Comparison of ENCODE assay signal across 11 mouse cellular contexts in genomic region chr10:83266731-83267130, GRCm38 (mm10).
DNase-seq lines count a peak whose midpoint lies in the region; ATAC-seq lines count a peak whose summit lies in the region.
"Had no signal": no experiment of that assay in that cellular context is flagged by ENCODE, and none has a peak within 500 bp of the region (broad histone marks: within the 10 kb centered on the region; RNA-seq: fewer than 3 reads in every experiment).

No protein-coding gene starts in this region.

- WGBS in hindbrain, embryonic 14.5 days, result 30% methylated on average over 13 of the region's 13 CpGs
- WGBS in midbrain, embryonic 14.5 days, result 11% methylated on average over 13 of the region's 13 CpGs

- H3K27me3 ChIP-seq in hindbrain, embryonic 14.5 days (ENCODE audit: control insufficient read depth, insufficient read depth, low read length), result no peaks in the 10 kb centered on the region
- H3K27me3 ChIP-seq in midbrain, embryonic 14.5 days (ENCODE audit: control insufficient read depth, insufficient read depth, low read length), result no peaks in the 10 kb centered on the region
- H3K27me3 ChIP-seq: limb, embryonic 15.5 days; stomach, embryonic 15.5 days had no signal

- peak overlapping the region; percentile 1; the same call in 1 of the 2 replicates for H3K4me2 ChIP-seq in hindbrain, embryonic 14.5 days (replicated peaks)
- no peak overlapping the region for H3K4me2 ChIP-seq in midbrain, embryonic 14.5 days (ENCODE audit: low read length)
- H3K4me2 ChIP-seq: limb, embryonic 15.5 days; stomach, embryonic 15.5 days had no signal

- peak; percentile 92 for DNase-seq in brain, adult 2 months (ENCODE audit: low read depth, low spot score)
- DNase-seq in cerebellum, adult 18-20 months, result peak; percentile 61 to 77
- peak; percentile 70 for DNase-seq in hindbrain, embryonic 14.5 days (ENCODE audit: low spot score)
- DNase-seq in midbrain, embryonic 14.5 days, result peak; percentile 65
- DNase-seq in kidney, postnatal 25 days, result no peak
- DNase-seq in lung, postnatal 25 days (ENCODE audit: low spot score), result no peak
- DNase-seq in gastrocnemius, adult 18-20 months (ENCODE audit: low spot score), result no peak
- DNase-seq: gastrocnemius, postnatal 10 days had no signal

- H3K4me1 ChIP-seq in hindbrain, embryonic 14.5 days (replicated peaks; ENCODE audit: control insufficient read depth, insufficient read depth, low read length), result 0 out of 2 replicates have a peak, but pooled peaks cover 7% of the 10 kb centered on the region
- H3K4me1 ChIP-seq in midbrain, embryonic 14.5 days (ENCODE audit: control insufficient read depth, insufficient read depth, low read length), result peaks cover 5% of the 10 kb centered on the region; the same call in 1 of the 2 replicates
- H3K4me1 ChIP-seq: limb, embryonic 15.5 days; stomach, embryonic 15.5 days had no signal

- no peak overlapping the region for H3K27ac ChIP-seq in hindbrain, embryonic 14.5 days
- H3K27ac ChIP-seq in midbrain, embryonic 14.5 days (replicated peaks; ENCODE audit: low read depth, low read length), result no peak overlapping the region
- H3K27ac ChIP-seq: limb, embryonic 15.5 days; stomach, embryonic 15.5 days had no signal

- peak; percentile 62; the same call in 1 of the 2 replicates for ATAC-seq in hindbrain, embryonic 14.5 days (ENCODE audit: low FRiP score)
- ATAC-seq in midbrain, embryonic 14.5 days (ENCODE audit: low FRiP score, low TSS enrichment), result no peak

- no peaks in the 10 kb centered on the region for H3K9me3 ChIP-seq in hindbrain, embryonic 14.5 days (ENCODE audit: control insufficient read depth, low read length)
- no peaks in the 10 kb centered on the region for H3K9me3 ChIP-seq in midbrain, embryonic 14.5 days (ENCODE audit: control insufficient read depth, low read length)
- H3K9me3 ChIP-seq: limb, embryonic 15.5 days; stomach, embryonic 15.5 days had no signal

- no peaks in the 10 kb centered on the region for H3K36me3 ChIP-seq in hindbrain, embryonic 14.5 days (replicated peaks; ENCODE audit: control insufficient read depth, insufficient read depth)
- no peaks in the 10 kb centered on the region for H3K36me3 ChIP-seq in midbrain, embryonic 14.5 days (ENCODE audit: control insufficient read depth, insufficient read depth, low read length)
- H3K36me3 ChIP-seq: limb, embryonic 15.5 days; stomach, embryonic 15.5 days had no signal

- H3K4me3 ChIP-seq in hindbrain, embryonic 14.5 days (replicated peaks; ENCODE audit: low read length), result no peak overlapping the region
- no peak overlapping the region for H3K4me3 ChIP-seq in midbrain, embryonic 14.5 days (replicated peaks; ENCODE audit: low read depth, low read length)
- H3K4me3 ChIP-seq: limb, embryonic 15.5 days; myocyte; stomach, embryonic 15.5 days had no signal

- no peak overlapping the region for H3K9ac ChIP-seq in hindbrain, embryonic 14.5 days
- H3K9ac ChIP-seq in midbrain, embryonic 14.5 days (replicated peaks; ENCODE audit: low read length), result no peak overlapping the region
- H3K9ac ChIP-seq: limb, embryonic 15.5 days; stomach, embryonic 15.5 days had no signal

Comparison
In these comparisons a context has a peak if more than half of its experiments do, and no peak if none do; other contexts are left out.
1. DNase-seq: peak in brain, adult 2 months (single experiment), cerebellum, adult 18-20 months (2 of 2), hindbrain, embryonic 14.5 days (single experiment) and midbrain, embryonic 14.5 days (single experiment); none in kidney, postnatal 25 days (0 of 2), lung, postnatal 25 days (single experiment) and gastrocnemius, adult 18-20 months (single experiment).